Mouse (Mus musculus): ENCODE measurements around the gene Fam71b. TPM values are rescaled to one million over a fixed set of nuclear protein-coding genes. Genes with fewer than 3 reads are reported as not detected.

Fam71b gene
- polyA plus RNA-seq, 1 experiment from 2014 or later = not detected

- no peak for ATAC-seq (ENCODE audit: insufficient number of reproducible peaks, insufficient read depth, low FRiP score, low TSS enrichment, low read depth)
- no peak within 1 kb of the TSS for H3K4me3 ChIP-seq (replicated peaks)
- H3K27ac ChIP-seq = no peak within 1 kb of the TSS
- no peaks in the 10 kb centered on the region for H3K27me3 ChIP-seq
- H3K4me2 ChIP-seq = no peak within 1 kb of the TSS
- no peaks in the 10 kb centered on the region for H3K9me3 ChIP-seq
- no peaks in the 10 kb centered on the region for H3K36me3 ChIP-seq
- WGBS = 73% methylated on average over 6 of the region's 6 CpGs
- no peak within 1 kb of the TSS for H3K9ac ChIP-seq (replicated peaks)
- H3K4me1 ChIP-seq (replicated peaks) = no peaks in the 10 kb centered on the region
Observed at GRCm38 (mm10) chr11:46454453-46455045, 58.2 kb downstream of the Fam71b start, which contains the start of gene Havcr2. Havcr2 (plus strand) TSS chr11:46454935.

Other genes starting within 250 kb of the Fam71b start
- gene Nipal4, start 230.1 kb upstream of the Fam71b start, polyA plus RNA-seq (2016; fragmentation: Nextera tagmentation; extraction: Ambion mirVana) = 0.79 TPM in 2 replicates
- gene Fndc9, start 161.0 kb upstream of the Fam71b start, polyA plus RNA-seq (2016; fragmentation: Nextera tagmentation; extraction: Ambion mirVana) = 0.20 and 0.26 TPM in 2 replicates
- gene Cyfip2, start 83.7 kb upstream of the Fam71b start, polyA plus RNA-seq (2016; fragmentation: Nextera tagmentation; extraction: Ambion mirVana) = 18.3 and 19.9 TPM in 2 replicates
- gene Itk, start 7.0 kb upstream of the Fam71b start, polyA plus RNA-seq (2016; fragmentation: Nextera tagmentation; extraction: Ambion mirVana) = not detected in 2 replicates
- 99.3 and 100 TPM in 2 replicates for gene Med7, start 40.4 kb downstream of the Fam71b start, polyA plus RNA-seq (2016; fragmentation: Nextera tagmentation; extraction: Ambion mirVana)
- 0.35 TPM in 1 of 2 replicates, not detected in the other for gene Havcr2, start 58.4 kb downstream of the Fam71b start, polyA plus RNA-seq (2016; fragmentation: Nextera tagmentation; extraction: Ambion mirVana)
- not detected in 2 replicates for gene Gm12169, start 127.7 kb downstream of the Fam71b start, polyA plus RNA-seq (2016; fragmentation: Nextera tagmentation; extraction: Ambion mirVana)
- gene BC053393, start 175.0 kb downstream of the Fam71b start, polyA plus RNA-seq (2016; fragmentation: Nextera tagmentation; extraction: Ambion mirVana) = 0.16 TPM in 1 of 2 replicates, not detected in the other
- gene Dppa1, start 232.7 kb downstream of the Fam71b start, polyA plus RNA-seq (2016; fragmentation: Nextera tagmentation; extraction: Ambion mirVana) = 0.18 TPM in 1 of 2 replicates, not detected in the other

Measured in limb, embryonic 12.5 days (tissue).